Mouse (Mus musculus) stomach, postnatal 0 days (tissue): Measurements from ENCODE around the gene Epha10. TPM values are rescaled to one million over a fixed set of nuclear protein-coding genes. Genes with fewer than 3 reads are reported as not detected.

ENCODE experiments used
- ATAC-seq: fragments of 200-750 bp; cut with Nextera tagmentation; 2 replicates; pipeline ENCODE4 v1.8.0; 2017; ENCODE audit not compliant: low FRiP score, low TSS enrichment
- DNase-seq: peaks from one replicate; pipeline ENCODE4 v3.0.0-alpha.2; 2016; ENCODE audit warnings: low spot score
- H3K27ac ChIP-seq: fragments of 300-500 bp; sonication (generic); replicated peaks from 2 replicates; pipeline ENCODE4 v1.5.1; 2014; ENCODE audit warnings: mild to moderate bottlenecking, control low read depth
- H3K27me3 ChIP-seq: fragments of 300-500 bp; sonication (generic); 2 replicates; pipeline ENCODE4 v1.6.1; 2014; ENCODE audit warnings: low read length; ENCODE audit not compliant: control insufficient read depth, insufficient read depth
- H3K36me3 ChIP-seq: fragments of 300-500 bp; sonication (generic); 2 replicates; pipeline ENCODE4 v1.6.1; 2014; ENCODE audit warnings: low read length, mixed read lengths; ENCODE audit not compliant: control insufficient read depth, insufficient read depth
- H3K4me1 ChIP-seq: fragments of 300-500 bp; sonication (generic); replicated peaks from 2 replicates; pipeline ENCODE4 v1.6.1; 2014; ENCODE audit warnings: antibody characterized with exemption; ENCODE audit not compliant: control insufficient read depth, insufficient read depth
- H3K4me2 ChIP-seq: fragments of 300-500 bp; sonication (generic); replicated peaks from 2 replicates; pipeline ENCODE4 v1.6.1; 2014; ENCODE audit warnings: low read depth, mild to moderate bottlenecking, control low read depth, moderate library complexity
- H3K4me3 ChIP-seq: fragments of 300-500 bp; sonication (generic); 2 replicates; pipeline ENCODE4 v1.5.1; 2014; ENCODE audit warnings: low read depth, low read length, control low read depth
- H3K9ac ChIP-seq: fragments of 300-500 bp; sonication (generic); 2 replicates; pipeline ENCODE4 v1.6.1; 2014; ENCODE audit warnings: mild to moderate bottlenecking, low read length, control low read depth, mixed read lengths
- H3K9me3 ChIP-seq: fragments of 300-500 bp; sonication (generic); 2 replicates; pipeline ENCODE4 v1.6.1; 2016; ENCODE audit warnings: low read length; ENCODE audit not compliant: control insufficient read depth
- CTCF ChIP-seq: IDR thresholded peaks from 2 replicates; pipeline ENCODE4 v1.5.1; 2016; ENCODE audit warnings: antibody characterized with exemption, low read depth, mild to moderate bottlenecking, moderate library complexity
- EP300 ChIP-seq: optimal IDR thresholded peaks from 2 replicates; pipeline ENCODE3; 2016; ENCODE audit warnings: antibody characterized with exemption
- WGBS: fragments of 180-500 bp; shearing (Covaris S2); extraction: QIAGEN DNeasy Blood & Tissue Kit; methylation state at CpG from one replicate; pipeline ENCODE4 v1.1.7; 2014; 5-methylcytosine and 5-hydroxymethylcytosine counted together
- polyA plus RNA-seq: library from polyadenylated mRNA; unstranded; fragments of >200 nt; fragmentation: Nextera tagmentation; extraction: Ambion mirVana; gene quantifications from 2 replicates; pipeline ENCODE4 v1.2.1, GENCODE M21; 2015

Gene Epha10
- polyA plus RNA-seq, 1 experiment from 2014 or later, result not detected

- no peak for DNase-seq
- ATAC-seq, result no peak
- no peaks in the 10 kb centered on the region for H3K36me3 ChIP-seq
- 40% methylated on average over 4 of the region's 4 CpGs for WGBS
- H3K4me3 ChIP-seq, result no peak overlapping the region
- H3K9ac ChIP-seq, result no peak overlapping the region
- H3K4me2 ChIP-seq, result no peak overlapping the region
- TF ChIP-seq EP300, result no peak
- peak; percentile 24 for TF ChIP-seq CTCF
- no peaks in the 10 kb centered on the region for H3K27me3 ChIP-seq
- H3K27ac ChIP-seq, result no peak overlapping the region
- no peaks in the 10 kb centered on the region for H3K4me1 ChIP-seq
- no peaks in the 10 kb centered on the region for H3K9me3 ChIP-seq
These were observed 72.8 kb downstream of the Epha10 start for GRCm38 (mm10) chr4:124953546-124953945.

DNA sequence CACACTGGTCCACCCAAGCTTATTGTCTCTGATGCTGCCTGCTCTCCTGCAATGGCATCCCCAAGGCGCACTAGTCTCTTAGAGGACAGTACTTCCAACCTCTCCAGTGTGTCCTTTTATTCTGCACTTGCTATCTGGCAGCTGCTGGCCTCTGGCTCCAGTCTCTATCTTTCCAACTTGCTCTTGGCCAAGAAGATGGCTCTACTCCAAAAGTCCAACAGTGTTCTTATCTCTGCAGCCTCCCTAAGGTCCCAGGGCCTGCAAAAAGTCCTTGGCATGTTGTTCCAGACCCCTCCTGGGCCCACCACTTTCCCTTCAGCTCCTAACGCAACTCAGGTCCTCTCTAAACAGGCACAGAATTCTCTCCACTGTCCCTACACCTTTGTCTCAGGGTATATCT, 76.6 kb downstream of the Epha10 start:
- H3K4me2 ChIP-seq, result no peak overlapping the region
- DNase-seq (no peak), ATAC-seq (no peak)
- H3K9ac ChIP-seq, result no peak overlapping the region
- no peak overlapping the region for H3K4me3 ChIP-seq
- H3K36me3 ChIP-seq, result no peaks in the 10 kb centered on the region
- H3K9me3 ChIP-seq, result no peaks in the 10 kb centered on the region
- H3K4me1 ChIP-seq, result no peaks in the 10 kb centered on the region
- no peak overlapping the region for H3K27ac ChIP-seq
- TF ChIP-seq EP300 (no peak), CTCF (no peak)
- 76% methylated on average over 2 of the region's 2 CpGs for WGBS
- H3K27me3 ChIP-seq, result no peaks in the 10 kb centered on the region

DNA sequence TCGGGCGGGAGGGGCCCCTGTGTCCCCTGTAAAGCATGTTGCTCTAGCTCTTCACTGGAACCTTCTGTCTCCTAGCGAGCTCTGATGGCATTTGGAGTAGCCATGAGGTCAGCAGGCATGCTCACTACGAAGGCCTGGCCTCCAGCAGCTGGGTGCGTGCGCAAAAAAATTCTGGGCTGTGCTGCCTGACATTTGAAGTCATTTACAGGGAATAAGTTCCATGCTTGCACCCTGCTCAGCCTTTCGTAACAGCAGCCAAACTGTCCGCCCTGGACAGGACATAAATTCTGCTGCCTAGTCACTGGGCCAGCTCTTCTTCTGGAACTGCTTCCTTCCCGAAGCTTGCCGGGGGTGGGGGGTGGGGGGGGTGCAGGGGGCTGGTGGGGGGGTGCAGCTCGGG, 78.4 kb downstream of the Epha10 start:
- TF ChIP-seq CTCF (no peak), EP300 (no peak)
- DNase-seq, result no peak
- no peak overlapping the region for H3K27ac ChIP-seq

GRCm38 (mm10) chr4:124960940-124961339, 80.2 kb downstream of the Epha10 start:
- DNase-seq (no peak), ATAC-seq (no peak)
- Histone ChIP-seq H3K9ac (no peak overlapping the region), H3K27me3 (no peaks in the 10 kb centered on the region), H3K4me2 (no peak overlapping the region), H3K36me3 (no peaks in the 10 kb centered on the region), H3K27ac (no peak overlapping the region), H3K9me3 (no peaks in the 10 kb centered on the region), H3K4me1 (no peaks in the 10 kb centered on the region), H3K4me3 (no peak overlapping the region)
- TF ChIP-seq CTCF, result no peak
- TF ChIP-seq EP300, result no peak
- 89% methylated on average over 11 of the region's 11 CpGs for WGBS

More for the DNA sequence above, 78.4 kb downstream of the Epha10 start:
- Histone ChIP-seq H3K9me3 (no peaks in the 10 kb centered on the region), H3K4me3 (no peak overlapping the region), H3K4me2 (no peak overlapping the region), H3K9ac (no peak overlapping the region), H3K27me3 (no peaks in the 10 kb centered on the region), H3K36me3 (no peaks in the 10 kb centered on the region), H3K4me1 (no peaks in the 10 kb centered on the region)
- peak; percentile 26; the same call in 1 of the 2 replicates for ATAC-seq
- 49% methylated on average over 11 of the region's 11 CpGs for WGBS

- no peaks in the 10 kb centered on the region for H3K36me3 ChIP-seq
- H3K4me3 ChIP-seq, result no peak overlapping the region
- H3K27ac ChIP-seq, result no peak overlapping the region
- TF ChIP-seq EP300, result no peak
- TF ChIP-seq CTCF, result no peak
- H3K9ac ChIP-seq, result no peak overlapping the region
- ATAC-seq, result no peak
- WGBS, result 26% methylated on average over 11 of the region's 11 CpGs
- no peak overlapping the region for H3K4me2 ChIP-seq
- no peaks in the 10 kb centered on the region for H3K27me3 ChIP-seq
- DNase-seq, result no peak
- H3K4me1 ChIP-seq, result no peaks in the 10 kb centered on the region
- H3K9me3 ChIP-seq, result no peaks in the 10 kb centered on the region
These were observed 81.9 kb downstream of the Epha10 start for GRCm38 (mm10) chr4:124962576-124962975.

- Histone ChIP-seq H3K4me1 (no peaks in the 10 kb centered on the region), H3K9me3 (no peaks in the 10 kb centered on the region), H3K4me3 (no peak overlapping the region), H3K27ac (no peak overlapping the region), H3K36me3 (no peaks in the 10 kb centered on the region), H3K9ac (no peak overlapping the region), H3K27me3 (no peaks in the 10 kb centered on the region), H3K4me2 (no peak overlapping the region)
- TF ChIP-seq CTCF, result no peak
- no peak for TF ChIP-seq EP300
- WGBS, result 18% methylated on average over 8 of the region's 8 CpGs
- DNase-seq (no peak), ATAC-seq (no peak)
These were observed 84.4 kb downstream of the Epha10 start for GRCm38 (mm10) chr4:124964912-124965599.

Other genes with a start within 250 kb of the Epha10 start
- 0.13 TPM in 2 replicates for gene Pou3f1, start 224.1 kb upstream of the Epha10 start, polyA plus RNA-seq
- gene Utp11, start 187.3 kb upstream of the Epha10 start, polyA plus RNA-seq, result 105 TPM in 2 replicates
- gene Fhl3, start 180.2 kb upstream of the Epha10 start, polyA plus RNA-seq, result 7.4 and 9.0 TPM in 2 replicates
- 58.7 and 63.5 TPM in 2 replicates for gene Sf3a3, start 166.1 kb upstream of the Epha10 start, polyA plus RNA-seq
- 23.5 and 24.8 TPM in 2 replicates for gene Inpp5b, start 139.0 kb upstream of the Epha10 start, polyA plus RNA-seq
- gene Mtf1, start 78.8 kb upstream of the Epha10 start, polyA plus RNA-seq, result 10.6 and 11.6 TPM in 2 replicates
- 31.2 and 32.3 TPM in 2 replicates for gene Yrdc, start 30.2 kb upstream of the Epha10 start, polyA plus RNA-seq
- gene 1110065P20Rik, start 29.7 kb upstream of the Epha10 start, polyA plus RNA-seq, result 64.1 and 65.8 TPM in 2 replicates
- 0.19 and 0.21 TPM in 2 replicates for gene Maneal, start 18.7 kb upstream of the Epha10 start, polyA plus RNA-seq
- gene 9930104L06Rik, start 56.1 kb downstream of the Epha10 start, polyA plus RNA-seq, result 6.1 and 6.9 TPM in 2 replicates
- gene Cdca8, start 58.4 kb downstream of the Epha10 start, polyA plus RNA-seq, result 26.9 and 34.9 TPM in 2 replicates
- 6.3 and 6.9 TPM in 2 replicates for gene Rspo1, start 105.5 kb downstream of the Epha10 start, polyA plus RNA-seq
- 36.1 and 37.3 TPM in 2 replicates for gene Gnl2, start 135.7 kb downstream of the Epha10 start, polyA plus RNA-seq
- 0.05 and 0.06 TPM in 2 replicates for gene Dnali1, start 184.8 kb downstream of the Epha10 start, polyA plus RNA-seq
- 13.0 and 13.6 TPM in 2 replicates for gene Snip1, start 185.8 kb downstream of the Epha10 start, polyA plus RNA-seq
- 28.3 and 28.4 TPM in 2 replicates for gene Meaf6, start 204.2 kb downstream of the Epha10 start, polyA plus RNA-seq
- 2.7 TPM in 2 replicates for gene Zc3h12a, start 246.9 kb downstream of the Epha10 start, polyA plus RNA-seq